Mouse (Mus musculus) gastrocnemius, postnatal 25 days (tissue): ENCODE data around the gene Slc25a25. TPM values are rescaled to one million over a fixed set of nuclear protein-coding genes. Genes with fewer than 3 reads are reported as not detected.
A peak's percentile ranks its signal among the peaks of the same experiment; 100 is the strongest.

Source experiments
- DNase-seq: peaks from one replicate; pipeline ENCODE4 v3.0.0; 2022
- total RNA-seq, 2 experiments: library from RNA; stranded (reverse); gene quantifications; 1 replicate in 1 of 2; 2 replicates in 1 of 2; pipeline ENCODE4 v1.2.3; 2021

The Slc25a25 gene
- total RNA-seq, 2 experiments from 2014 or later: 19.2 to 68.3 TPM

- DNase-seq: no peak
Observed at GRCm38 (mm10) chr2:32459657-32460056, 8.4 kb upstream of the Slc25a25 start.

GRCm38 (mm10) chr2:32458300-32458699 lies 7.1 kb upstream of the Slc25a25 start:
- peak; percentile 60 for DNase-seq

GRCm38 (mm10) chr2:32455101-32455500 lies 3.9 kb upstream of the Slc25a25 start:
- DNase-seq: no peak

- DNase-seq: no peak
Observed at GRCm38 (mm10) chr2:32454633-32455032, 3.4 kb upstream of the Slc25a25 start.

GRCm38 (mm10) chr2:32453641-32454303 lies 2.5 kb upstream of the Slc25a25 start:
- no peak for DNase-seq

GRCm38 (mm10) chr2:32452441-32452971 lies 1.3 kb upstream of the Slc25a25 start:
- no peak for DNase-seq

GRCm38 (mm10) chr2:32451870-32452372 lies 676 bp upstream of the Slc25a25 start:
- DNase-seq: peak; percentile 99

GRCm38 (mm10) chr2:32449761-32450754 lies 1.2 kb downstream of the Slc25a25 start, which contains the start of gene Naif1:
Gene Naif1, plus strand, starts transcription at chr2:32450457.
- DNase-seq: no peak

GRCm38 (mm10) chr2:32448480-32448879 lies 2.8 kb downstream of the Slc25a25 start:
- DNase-seq: no peak

- peak; percentile 27 for DNase-seq
Observed at GRCm38 (mm10) chr2:32447264-32447936, 3.8 kb downstream of the Slc25a25 start.

- no peak for DNase-seq
Observed at GRCm38 (mm10) chr2:32445535-32445934, 5.7 kb downstream of the Slc25a25 start.

GRCm38 (mm10) chr2:32441550-32441949 lies 9.7 kb downstream of the Slc25a25 start:
- no peak for DNase-seq

GRCm38 (mm10) chr2:32440632-32441031 lies 10.6 kb downstream of the Slc25a25 start:
- DNase-seq: no peak

GRCm38 (mm10) chr2:32440164-32440563 lies 11.1 kb downstream of the Slc25a25 start:
- no peak for DNase-seq

- DNase-seq: no peak
Observed at GRCm38 (mm10) chr2:32439177-32439576, 12.1 kb downstream of the Slc25a25 start.

- no peak for DNase-seq
Observed at GRCm38 (mm10) chr2:32438733-32439132, 12.5 kb downstream of the Slc25a25 start.

GRCm38 (mm10) chr2:32437612-32438166 lies 13.6 kb downstream of the Slc25a25 start:
- no peak for DNase-seq

GRCm38 (mm10) chr2:32436686-32437372 lies 14.4 kb downstream of the Slc25a25 start:
- no peak for DNase-seq

GRCm38 (mm10) chr2:32430701-32431676 lies 20.3 kb downstream of the Slc25a25 start:
- peak; percentile 82 for DNase-seq
